Mouse (Mus musculus) liver, embryonic 13.5 days (tissue): ENCODE results near the gene Epb41l3. TPM values are rescaled to one million over a fixed set of nuclear protein-coding genes. Genes with fewer than 3 reads are reported as not detected.

Experiments
- ATAC-seq: fragments of 200-750 bp; cut with Nextera tagmentation; 2 replicates; pipeline ENCODE4 v1.8.0; 2017; ENCODE audit warnings: low read depth, mild to moderate bottlenecking, moderate number of reproducible peaks, moderate library complexity
- DNase-seq: peaks from one replicate; pipeline ENCODE4 v3.0.0; 2022
- H3K27ac ChIP-seq: fragments of 300-500 bp; sonication (generic); 2 replicates; pipeline ENCODE4 v1.5.1; 2015; ENCODE audit warnings: moderate library complexity, mild to moderate bottlenecking, inconsistent platforms
- H3K27me3 ChIP-seq: fragments of 300-500 bp; sonication (generic); 2 replicates; pipeline ENCODE4 v1.6.1; 2015; ENCODE audit warnings: mild to moderate bottlenecking, inconsistent platforms
- H3K36me3 ChIP-seq: fragments of 300-500 bp; sonication (generic); 2 replicates; pipeline ENCODE4 v1.6.1; 2015; ENCODE audit warnings: mild to moderate bottlenecking, inconsistent platforms
- H3K4me1 ChIP-seq: fragments of 300-500 bp; sonication (generic); replicated peaks from 2 replicates; pipeline ENCODE4 v1.6.1; 2015; ENCODE audit warnings: inconsistent platforms
- H3K4me2 ChIP-seq: fragments of 300-500 bp; sonication (generic); 2 replicates; pipeline ENCODE4 v1.6.1; 2015; ENCODE audit warnings: inconsistent platforms, mild to moderate bottlenecking, moderate library complexity
- H3K4me3 ChIP-seq: fragments of 300-500 bp; sonication (generic); replicated peaks from 2 replicates; pipeline ENCODE4 v1.5.1; 2015; ENCODE audit warnings: mild to moderate bottlenecking, inconsistent platforms
- H3K9ac ChIP-seq: fragments of 300-500 bp; sonication (generic); 2 replicates; pipeline ENCODE4 v1.6.1; 2015; ENCODE audit warnings: mild to moderate bottlenecking, inconsistent platforms
- H3K9me3 ChIP-seq: fragments of 300-500 bp; sonication (generic); replicated peaks from 2 replicates; pipeline ENCODE4 v1.6.1; 2016; ENCODE audit warnings: inconsistent platforms
- WGBS: fragments of 180-500 bp; shearing (Covaris S2); methylation state at CpG from one replicate; pipeline ENCODE4 v1.1.7; 2015; ENCODE audit not compliant: insufficient replicate concordance; 5-methylcytosine and 5-hydroxymethylcytosine counted together
- polyA plus RNA-seq: library from polyadenylated mRNA; unstranded; fragments of >200 nt; fragmentation: Nextera tagmentation; extraction: Ambion mirVana; gene quantifications from 2 replicates; pipeline ENCODE4 v1.2.1, GENCODE M21; 2015

Epb41l3 gene
- polyA plus RNA-seq, 1 experiment from 2014 or later: 8.1 TPM

DNA sequence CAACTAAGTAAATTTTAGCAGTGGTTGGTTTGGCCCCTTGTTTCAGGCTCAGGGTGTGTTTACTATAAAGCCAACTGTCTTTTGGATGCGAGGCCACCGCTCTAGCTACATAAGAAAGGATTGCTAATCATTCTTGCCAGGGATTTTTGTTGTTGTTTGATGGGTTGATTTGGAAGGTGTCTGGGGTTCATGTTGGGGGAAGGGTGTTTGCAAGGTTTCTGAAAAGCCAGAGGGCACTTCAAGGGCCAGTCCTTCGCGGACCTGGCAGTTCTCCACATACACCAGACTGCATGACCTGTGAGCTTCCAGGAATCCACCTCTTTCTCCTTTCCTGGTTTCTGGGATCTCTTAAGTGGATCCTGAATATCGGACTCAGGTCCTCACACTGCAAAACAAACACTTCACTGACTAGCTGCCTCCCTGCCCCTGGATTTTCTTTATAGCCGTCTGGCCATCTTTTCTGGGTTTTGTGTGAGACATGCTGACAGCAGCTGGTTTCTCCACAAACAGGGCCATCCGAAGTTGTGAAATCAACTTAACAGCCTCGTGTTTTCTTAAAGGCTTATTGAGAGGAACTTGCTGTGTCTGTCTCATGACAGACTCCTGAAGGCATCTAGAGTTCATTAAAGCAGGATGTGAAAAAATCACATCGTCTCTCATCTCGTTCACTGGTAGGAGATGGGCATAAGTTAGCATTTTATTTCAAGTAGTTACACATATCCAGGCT is 146.6 kb downstream of the Epb41l3 start:
- no peak for DNase-seq
- Histone ChIP-seq H3K27ac (no peak overlapping the region), H3K4me1 (no peaks in the 10 kb centered on the region), H3K4me3 (no peak overlapping the region), H3K4me2 (no peak overlapping the region), H3K27me3 (no peaks in the 10 kb centered on the region), H3K9me3 (no peaks in the 10 kb centered on the region), H3K36me3 (0 out of 2 replicates have a peak, but pooled peaks cover 4% of the 10 kb centered on the region), H3K9ac (no peak overlapping the region)
- ATAC-seq: no peak
- WGBS: 45% methylated on average over 10 of the region's 10 CpGs

DNA sequence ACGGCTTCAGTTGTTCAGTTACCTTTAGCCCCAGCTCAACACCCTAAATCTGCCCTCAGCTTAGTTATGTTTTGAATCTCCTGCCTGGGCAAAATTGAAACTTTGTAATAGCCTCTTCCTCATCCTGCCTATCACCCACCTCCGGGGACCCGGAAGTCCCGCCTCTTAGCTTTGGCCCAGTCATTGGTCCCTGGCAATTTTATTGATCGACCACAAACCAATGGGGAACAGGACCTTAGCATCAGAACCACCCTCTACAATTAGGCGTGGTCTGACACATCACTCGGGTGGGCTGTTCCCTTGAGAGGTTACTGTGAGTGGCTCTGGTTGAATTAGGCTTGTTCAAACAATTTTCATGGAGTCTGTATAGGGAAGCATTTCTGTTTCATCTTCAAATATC is 150.5 kb downstream of the Epb41l3 start:
- DNase-seq: no peak
- no peak for ATAC-seq
- Histone ChIP-seq H3K4me1 (no peaks in the 10 kb centered on the region), H3K27me3 (no peaks in the 10 kb centered on the region), H3K4me3 (no peak overlapping the region), H3K27ac (no peak overlapping the region), H3K36me3 (no peaks in the 10 kb centered on the region), H3K4me2 (no peak overlapping the region), H3K9ac (no peak overlapping the region), H3K9me3 (no peaks in the 10 kb centered on the region)
- 67% methylated on average over 7 of the region's 7 CpGs for WGBS

DNA sequence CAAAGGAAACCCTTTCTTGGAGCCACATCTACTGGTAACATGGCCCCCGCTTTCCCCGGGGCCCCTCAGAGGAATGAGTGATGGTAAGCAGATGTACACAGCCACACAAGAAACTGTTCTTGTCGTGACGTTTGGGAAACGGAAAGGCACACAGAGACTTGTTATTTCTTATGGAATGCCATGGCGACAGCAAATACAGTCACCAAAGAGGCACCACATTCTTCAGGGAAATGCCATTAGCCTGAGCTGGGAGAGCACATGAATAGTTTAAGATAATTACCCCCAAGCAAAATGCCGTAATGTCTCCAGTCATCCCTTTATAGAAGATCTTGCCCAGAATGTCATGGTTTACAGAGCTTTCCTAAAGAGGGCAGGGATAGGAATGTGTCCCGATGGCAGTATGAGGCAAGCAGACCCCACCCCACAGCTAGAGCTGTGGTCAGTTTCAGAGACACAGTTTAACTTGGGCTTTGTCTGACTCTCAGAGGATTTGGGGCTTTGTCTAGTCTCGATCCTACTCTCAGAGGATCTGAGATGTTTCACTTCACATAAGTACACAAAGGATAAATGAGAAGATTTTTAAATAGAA is 152.0 kb downstream of the Epb41l3 start:
- no peak overlapping the region for H3K9ac ChIP-seq
- no peaks in the 10 kb centered on the region for H3K36me3 ChIP-seq
- H3K4me2 ChIP-seq: no peak overlapping the region
- H3K9me3 ChIP-seq: no peaks in the 10 kb centered on the region
- no peak for ATAC-seq
- H3K4me3 ChIP-seq: no peak overlapping the region
- 69% methylated on average over 9 of the region's 9 CpGs for WGBS
- H3K27ac ChIP-seq: no peak overlapping the region
- no peaks in the 10 kb centered on the region for H3K4me1 ChIP-seq
- no peaks in the 10 kb centered on the region for H3K27me3 ChIP-seq
- DNase-seq: no peak

DNA sequence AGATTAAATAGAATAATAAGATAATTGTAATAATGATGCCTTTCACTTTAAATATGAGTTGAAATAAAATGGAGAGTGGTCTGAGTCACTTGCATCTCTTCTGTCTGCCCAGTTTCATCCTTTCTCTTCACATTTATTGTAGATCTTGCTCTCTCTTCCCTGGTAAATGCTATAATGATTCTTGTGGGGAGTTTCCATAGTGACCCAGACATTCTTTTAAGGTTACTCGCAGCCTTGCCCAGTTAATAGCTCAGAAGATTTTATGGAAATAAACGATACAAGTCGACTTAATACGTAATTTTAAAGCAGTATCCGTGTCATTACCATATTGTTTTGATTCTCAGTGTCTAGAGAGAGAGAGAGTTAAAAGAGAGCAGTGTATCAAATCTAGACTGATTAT is 154.0 kb downstream of the Epb41l3 start:
- Histone ChIP-seq H3K27me3 (no peaks in the 10 kb centered on the region), H3K4me1 (no peaks in the 10 kb centered on the region), H3K9ac (no peak overlapping the region), H3K4me2 (no peak overlapping the region), H3K27ac (no peak overlapping the region), H3K9me3 (no peaks in the 10 kb centered on the region), H3K36me3 (no peaks in the 10 kb centered on the region), H3K4me3 (no peak overlapping the region)
- no peak for ATAC-seq
- no peak for DNase-seq
- 59% methylated on average over 5 of the region's 5 CpGs for WGBS

DNA sequence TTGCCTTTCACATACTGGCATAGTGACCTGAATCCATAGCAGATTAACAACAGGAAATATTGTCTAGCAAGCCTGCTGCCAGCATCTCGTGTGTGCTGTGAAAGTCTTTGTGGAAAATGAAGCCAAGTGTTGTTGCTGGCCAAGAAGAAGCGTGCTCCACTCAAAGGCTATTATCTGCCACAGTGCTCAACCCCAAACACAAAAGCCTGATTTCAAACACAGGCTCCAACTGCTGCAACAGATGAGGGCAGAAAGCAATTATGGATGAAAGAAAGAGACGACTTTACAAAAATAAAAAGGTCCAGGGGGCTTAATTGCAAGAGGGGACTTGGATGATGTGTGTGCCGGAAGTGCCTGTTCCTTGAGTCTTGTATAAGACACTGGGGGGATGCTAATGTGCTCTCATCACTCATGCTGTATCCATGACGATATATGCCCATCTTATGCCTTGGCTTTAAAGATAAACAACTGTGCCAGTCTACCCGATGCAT is 154.7 kb downstream of the Epb41l3 start:
- WGBS: 55% methylated on average over 6 of the region's 6 CpGs
- no peaks in the 10 kb centered on the region for H3K4me1 ChIP-seq
- H3K27me3 ChIP-seq: no peaks in the 10 kb centered on the region
- H3K9ac ChIP-seq: no peak overlapping the region
- no peak overlapping the region for H3K4me3 ChIP-seq
- H3K27ac ChIP-seq: no peak overlapping the region
- ATAC-seq (no peak), DNase-seq (no peak)
- H3K9me3 ChIP-seq: no peaks in the 10 kb centered on the region
- H3K36me3 ChIP-seq: no peaks in the 10 kb centered on the region
- no peak overlapping the region for H3K4me2 ChIP-seq

DNA sequence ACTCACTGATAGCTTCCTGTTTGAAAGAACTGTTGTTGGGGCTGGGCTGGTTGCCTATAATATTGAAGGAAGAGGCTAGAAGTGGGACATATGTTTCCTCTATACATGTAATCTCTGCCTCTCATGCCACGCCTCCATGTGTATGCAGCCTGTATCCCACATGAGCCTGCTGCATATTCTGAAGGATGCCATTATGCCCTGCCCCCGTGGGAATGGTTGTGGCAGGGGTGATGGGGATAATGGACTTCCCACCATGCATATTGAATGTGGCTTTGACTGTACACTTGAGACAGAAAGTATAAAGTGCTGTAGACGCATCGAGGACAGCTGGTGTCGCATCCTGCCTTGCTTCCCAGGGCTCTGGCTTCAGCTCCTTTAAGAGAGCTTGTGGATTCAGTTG is 155.9 kb downstream of the Epb41l3 start:
- Histone ChIP-seq H3K4me3 (no peak overlapping the region), H3K4me2 (no peak overlapping the region), H3K4me1 (no peaks in the 10 kb centered on the region), H3K9me3 (no peaks in the 10 kb centered on the region), H3K27ac (no peak overlapping the region), H3K27me3 (no peaks in the 10 kb centered on the region), H3K9ac (no peak overlapping the region), H3K36me3 (no peaks in the 10 kb centered on the region)
- DNase-seq: no peak
- WGBS: 66% methylated on average over 5 of the region's 5 CpGs
- ATAC-seq: no peak

DNA sequence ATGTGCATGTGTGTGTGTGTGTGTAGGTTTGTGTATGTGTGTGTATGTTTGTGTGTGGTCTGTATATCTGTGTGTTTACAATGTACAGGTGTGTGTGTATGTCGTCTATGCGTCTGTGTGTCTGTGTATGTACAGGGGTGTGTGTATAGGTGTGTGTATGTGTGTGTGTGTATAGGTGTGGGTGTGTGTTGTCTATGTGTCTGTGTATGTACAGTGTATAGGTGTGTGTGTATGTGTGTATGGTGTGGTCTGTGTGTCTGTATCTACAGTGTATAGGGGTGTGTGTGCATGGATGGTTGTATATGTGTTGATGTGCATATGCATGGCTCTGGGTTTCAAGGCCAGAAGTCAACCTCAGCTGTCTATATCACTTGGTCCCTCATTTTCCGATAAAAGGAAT is 161.7 kb downstream of the Epb41l3 start:
- DNase-seq (no peak), ATAC-seq (no peak)
- Histone ChIP-seq H3K27ac (no peak overlapping the region), H3K9ac (no peak overlapping the region), H3K4me2 (no peak overlapping the region), H3K36me3 (no peaks in the 10 kb centered on the region), H3K27me3 (no peaks in the 10 kb centered on the region), H3K4me1 (no peaks in the 10 kb centered on the region), H3K4me3 (no peak overlapping the region), H3K9me3 (no peaks in the 10 kb centered on the region)
- 66% methylated on average over 3 of the region's 3 CpGs for WGBS

DNA sequence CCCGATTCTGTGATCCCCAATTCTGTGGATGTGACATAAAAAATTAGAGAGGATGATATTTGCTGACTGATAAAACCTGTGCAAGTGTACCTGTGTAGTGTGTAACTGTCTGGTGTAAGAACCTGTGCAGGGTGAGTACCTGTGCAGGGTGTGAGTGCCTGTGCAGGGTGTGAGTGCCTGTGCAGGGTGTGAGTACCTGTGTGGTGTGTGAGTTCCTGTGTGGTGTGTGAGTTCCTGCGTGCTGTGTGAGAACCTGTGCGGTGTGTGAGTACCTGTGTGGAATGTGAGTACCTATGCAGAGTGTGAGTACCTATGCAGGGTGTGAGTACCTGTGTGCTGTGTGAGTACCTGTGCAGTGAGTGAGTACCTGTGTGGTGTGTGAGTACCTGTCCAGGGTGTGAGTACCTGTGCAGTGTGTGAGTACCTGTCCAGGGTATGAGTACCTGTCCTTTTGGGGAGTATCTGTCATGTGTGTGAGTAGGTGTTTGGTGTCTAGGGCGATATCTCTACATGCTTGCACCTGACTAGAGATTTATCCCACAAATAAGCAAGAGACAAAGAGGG is 163.4 kb downstream of the Epb41l3 start:
- H3K27ac ChIP-seq: no peak overlapping the region
- H3K4me1 ChIP-seq: no peaks in the 10 kb centered on the region
- no peaks in the 10 kb centered on the region for H3K9me3 ChIP-seq
- DNase-seq: no peak
- ATAC-seq: no peak
- 71% methylated on average over 4 of the region's 4 CpGs for WGBS
- H3K9ac ChIP-seq: no peak overlapping the region
- no peak overlapping the region for H3K4me2 ChIP-seq
- no peaks in the 10 kb centered on the region for H3K36me3 ChIP-seq
- H3K4me3 ChIP-seq: no peak overlapping the region
- H3K27me3 ChIP-seq: no peaks in the 10 kb centered on the region

DNA sequence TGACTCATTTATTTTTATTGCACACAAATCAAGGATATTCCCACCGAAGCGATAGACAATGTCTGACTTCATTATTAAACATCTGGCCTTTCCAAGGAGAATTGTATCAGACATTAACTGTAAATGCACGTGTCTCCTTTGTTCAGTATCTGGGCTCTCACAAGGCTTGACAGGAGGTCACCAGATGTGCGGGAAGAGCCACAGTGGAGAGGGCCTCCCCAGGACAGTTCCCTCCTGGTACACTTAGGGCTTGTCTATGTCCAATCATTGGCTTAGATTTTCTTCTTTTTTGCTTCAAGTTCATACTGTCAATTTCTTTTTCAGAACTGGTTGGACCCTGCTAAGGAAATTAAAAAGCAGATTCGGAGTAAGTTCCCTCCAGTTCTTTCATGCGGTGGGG is 163.9 kb downstream of the Epb41l3 start:
- 73% methylated on average over 6 of the region's 6 CpGs for WGBS
- no peak overlapping the region for H3K9ac ChIP-seq
- no peak overlapping the region for H3K4me3 ChIP-seq
- ATAC-seq (no peak), DNase-seq (no peak)
- H3K9me3 ChIP-seq: no peaks in the 10 kb centered on the region
- H3K27me3 ChIP-seq: no peaks in the 10 kb centered on the region
- no peaks in the 10 kb centered on the region for H3K36me3 ChIP-seq
- H3K4me1 ChIP-seq: no peaks in the 10 kb centered on the region
- no peak overlapping the region for H3K4me2 ChIP-seq
- no peak overlapping the region for H3K27ac ChIP-seq

DNA sequence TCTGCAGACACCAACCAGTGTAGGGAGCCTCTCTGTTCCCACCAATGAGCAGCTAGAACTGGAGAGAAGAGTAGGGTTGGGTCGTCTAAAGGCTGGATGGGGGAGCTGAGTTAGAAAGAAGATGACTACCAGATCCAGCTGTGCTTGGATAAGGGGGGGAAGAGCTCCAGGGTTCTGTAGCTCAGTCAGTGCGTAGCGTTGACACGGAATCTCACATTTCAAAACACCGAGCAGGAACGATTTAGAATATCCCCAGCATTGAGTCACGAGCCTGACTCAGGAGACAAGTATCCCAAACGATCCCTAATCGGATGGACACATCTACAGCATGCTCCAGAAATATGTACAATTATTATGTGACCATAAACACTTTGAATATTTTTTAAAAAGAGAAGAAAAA is 180.4 kb downstream of the Epb41l3 start:
- no peak for DNase-seq
- WGBS: 74% methylated on average over 9 of the region's 9 CpGs

DNA sequence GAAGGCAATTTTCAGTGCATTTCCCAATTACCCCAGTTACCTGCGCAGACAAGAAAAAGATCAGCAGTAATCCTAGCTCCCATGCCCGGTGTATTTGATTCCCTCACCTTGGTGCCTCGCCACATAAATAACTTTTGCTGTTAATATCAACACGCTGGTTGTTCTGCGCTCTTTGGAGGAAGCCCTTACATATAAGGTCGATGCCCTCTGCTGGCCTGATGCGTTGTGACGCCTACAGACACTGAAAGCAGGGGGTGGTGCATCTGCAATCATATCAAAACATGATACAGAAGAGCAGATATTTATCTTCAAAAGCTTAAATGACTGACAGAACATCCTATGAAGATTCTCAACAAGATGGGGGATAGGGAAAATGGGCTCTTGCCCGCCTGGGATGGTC is 181.0 kb downstream of the Epb41l3 start:
- ATAC-seq (no peak), DNase-seq (no peak)
- WGBS: 32% methylated on average over 9 of the region's 9 CpGs
- Histone ChIP-seq H3K36me3 (peaks cover 3% of the 10 kb centered on the region; the same call in 1 of the 2 replicates), H3K27ac (no peak overlapping the region), H3K27me3 (no peaks in the 10 kb centered on the region), H3K9me3 (no peaks in the 10 kb centered on the region), H3K9ac (no peak overlapping the region), H3K4me3 (no peak overlapping the region), H3K4me2 (no peak overlapping the region), H3K4me1 (no peaks in the 10 kb centered on the region)

More for the DNA sequence above, 180.4 kb downstream of the Epb41l3 start:
- Histone ChIP-seq H3K36me3 (peaks cover 3% of the 10 kb centered on the region; the same call in 1 of the 2 replicates), H3K4me2 (no peak overlapping the region), H3K4me3 (no peak overlapping the region), H3K9ac (no peak overlapping the region), H3K27me3 (no peaks in the 10 kb centered on the region), H3K27ac (no peak overlapping the region), H3K4me1 (no peaks in the 10 kb centered on the region), H3K9me3 (no peaks in the 10 kb centered on the region)
- ATAC-seq: no peak
